Mouse (Mus musculus) midbrain, embryonic 15.5 days (tissue): Measurements from ENCODE around the gene Oas2. TPM values are rescaled to one million over a fixed set of nuclear protein-coding genes. Genes with fewer than 3 reads are reported as not detected.
A peak's percentile ranks its signal among the peaks of the same experiment; 100 is the strongest.

Experiments used
- ATAC-seq: fragments of 200-750 bp; cut with Nextera tagmentation; replicated peaks from 2 replicates; pipeline ENCODE4 v1.8.0; 2017; ENCODE audit warnings: moderate TSS enrichment
- H3K27ac ChIP-seq: fragments of 300-500 bp; sonication (generic); 2 replicates; pipeline ENCODE4 v1.5.1; 2015; ENCODE audit warnings: mild to moderate bottlenecking, inconsistent platforms
- H3K27me3 ChIP-seq: fragments of 300-500 bp; sonication (generic); replicated peaks from 2 replicates; pipeline ENCODE4 v1.6.1; 2015; ENCODE audit warnings: inconsistent platforms
- H3K36me3 ChIP-seq: fragments of 300-500 bp; sonication (generic); replicated peaks from 2 replicates; pipeline ENCODE4 v1.6.1; 2015; ENCODE audit warnings: inconsistent platforms
- H3K4me1 ChIP-seq: fragments of 300-500 bp; sonication (generic); 2 replicates; pipeline ENCODE4 v1.6.1; 2015; ENCODE audit warnings: inconsistent platforms
- H3K4me2 ChIP-seq: fragments of 300-500 bp; sonication (generic); 2 replicates; pipeline ENCODE4 v1.6.1; 2015; ENCODE audit warnings: inconsistent platforms, mild to moderate bottlenecking, moderate library complexity
- H3K4me3 ChIP-seq: fragments of 300-500 bp; sonication (generic); 2 replicates; pipeline ENCODE4 v1.5.1; 2015; ENCODE audit warnings: mild to moderate bottlenecking, inconsistent platforms
- H3K9ac ChIP-seq: fragments of 300-500 bp; sonication (generic); 2 replicates; pipeline ENCODE4 v1.6.1; 2015; ENCODE audit warnings: mild to moderate bottlenecking, inconsistent platforms
- H3K9me3 ChIP-seq: fragments of 300-500 bp; sonication (generic); 2 replicates; pipeline ENCODE4 v1.6.1; 2016; ENCODE audit warnings: inconsistent platforms
- WGBS: fragments of 180-500 bp; shearing (Covaris S2); methylation state at CpG from one replicate; pipeline ENCODE4 v1.1.7; 2015; ENCODE audit warnings: mixed read lengths; 5-methylcytosine and 5-hydroxymethylcytosine counted together
- polyA plus RNA-seq: library from polyadenylated mRNA; unstranded; fragments of >200 nt; fragmentation: Nextera tagmentation; extraction: Ambion mirVana; gene quantifications from 2 replicates; pipeline ENCODE4 v1.2.1, GENCODE M21; 2015

Oas2 gene
- polyA plus RNA-seq, 1 experiment from 2014 or later, result 0.43 TPM

DNA sequence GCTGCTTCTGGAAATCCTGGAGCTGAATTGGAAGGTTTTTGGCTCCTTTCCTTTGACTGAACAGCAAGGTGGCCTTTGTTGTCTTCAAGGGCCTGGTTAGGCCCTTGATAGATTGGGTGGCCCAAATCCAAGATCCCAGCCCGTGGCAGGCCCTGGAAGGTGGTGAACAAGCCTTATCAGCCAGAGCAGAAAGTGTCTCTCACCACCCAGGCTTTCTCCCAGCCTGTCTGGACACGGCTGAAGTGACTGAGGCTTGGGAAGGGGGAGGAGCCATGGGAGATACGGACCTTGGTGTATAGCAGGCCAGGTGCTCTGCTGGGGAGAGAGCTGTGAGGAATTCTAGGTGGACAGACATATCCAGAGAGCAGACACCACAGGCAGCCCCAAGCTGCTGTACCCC is 19.7 kb upstream of the Oas2 start:
- ATAC-seq, result no peak
- Histone ChIP-seq H3K4me2 (no peak overlapping the region), H3K4me1 (no peaks in the 10 kb centered on the region), H3K4me3 (no peak overlapping the region), H3K27me3 (no peaks in the 10 kb centered on the region), H3K27ac (no peak overlapping the region), H3K9me3 (no peaks in the 10 kb centered on the region), H3K36me3 (no peaks in the 10 kb centered on the region), H3K9ac (no peak overlapping the region)
- WGBS, result 70% methylated on average over 3 of the region's 3 CpGs

DNA sequence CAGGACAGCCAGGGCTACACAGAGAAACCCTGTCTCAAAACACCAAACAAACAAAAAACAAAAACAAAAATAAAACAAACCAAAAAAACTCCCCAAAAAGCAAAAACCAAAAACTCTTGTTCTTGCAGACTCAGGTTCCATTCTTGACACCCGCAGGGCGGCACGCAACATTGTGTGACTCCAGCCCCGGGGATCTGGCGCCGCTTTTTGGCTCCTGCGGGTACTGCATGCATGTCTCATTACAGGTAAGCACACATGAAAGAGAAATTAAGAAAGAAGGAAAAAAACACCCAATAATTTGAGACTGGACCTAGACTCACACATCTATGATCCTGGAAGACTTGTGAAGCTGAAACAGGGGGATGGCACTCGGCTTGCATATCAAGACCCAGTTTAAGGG is 15.4 kb upstream of the Oas2 start:
- no peak overlapping the region for H3K9ac ChIP-seq
- no peaks in the 10 kb centered on the region for H3K27me3 ChIP-seq
- H3K36me3 ChIP-seq, result no peaks in the 10 kb centered on the region
- no peak overlapping the region for H3K4me2 ChIP-seq
- no peak for ATAC-seq
- H3K4me3 ChIP-seq, result no peak overlapping the region
- H3K27ac ChIP-seq, result no peak overlapping the region
- no peaks in the 10 kb centered on the region for H3K9me3 ChIP-seq
- H3K4me1 ChIP-seq, result no peaks in the 10 kb centered on the region
- 72% methylated on average over 8 of the region's 8 CpGs for WGBS

- 0 out of 2 replicates have a peak overlapping the region, but pooled peaks have one; percentile 6 for H3K4me2 ChIP-seq
- H3K4me1 ChIP-seq, result no peaks in the 10 kb centered on the region
- no peak overlapping the region for H3K4me3 ChIP-seq
- H3K9ac ChIP-seq, result no peak overlapping the region
- H3K9me3 ChIP-seq, result no peaks in the 10 kb centered on the region
- WGBS, result 26% methylated on average over 6 of the region's 6 CpGs
- no peaks in the 10 kb centered on the region for H3K36me3 ChIP-seq
- no peaks in the 10 kb centered on the region for H3K27me3 ChIP-seq
- no peak overlapping the region for H3K27ac ChIP-seq
- ATAC-seq, result no peak
Measured at GRCm38 (mm10) chr5:120761901-120762300, 12.2 kb upstream of the Oas2 start.

DNA sequence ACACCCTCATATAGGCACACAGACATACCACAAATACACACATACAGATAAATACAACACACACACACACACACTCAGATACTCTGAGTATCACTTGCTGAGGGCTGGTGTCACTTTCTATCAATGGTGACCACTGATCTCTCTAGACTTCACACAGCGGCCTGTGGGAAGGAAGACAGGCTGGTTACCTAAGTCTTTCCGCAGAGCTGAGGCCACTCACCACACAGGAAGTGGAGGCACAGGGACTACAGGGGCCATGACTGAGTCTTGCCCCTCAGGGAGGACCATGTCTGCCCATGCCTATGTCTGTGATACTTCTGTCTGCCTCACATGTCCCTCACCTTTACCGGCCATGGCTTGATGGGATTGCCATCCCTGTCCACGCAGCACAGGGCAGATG is 4.6 kb upstream of the Oas2 start:
- WGBS, result 86% methylated on average over 4 of the region's 4 CpGs
- H3K4me2 ChIP-seq, result no peak overlapping the region
- no peaks in the 10 kb centered on the region for H3K27me3 ChIP-seq
- H3K36me3 ChIP-seq, result no peaks in the 10 kb centered on the region
- no peak for ATAC-seq
- H3K4me3 ChIP-seq, result no peak overlapping the region
- H3K27ac ChIP-seq, result no peak overlapping the region
- no peaks in the 10 kb centered on the region for H3K9me3 ChIP-seq
- no peak overlapping the region for H3K9ac ChIP-seq
- no peaks in the 10 kb centered on the region for H3K4me1 ChIP-seq

DNA sequence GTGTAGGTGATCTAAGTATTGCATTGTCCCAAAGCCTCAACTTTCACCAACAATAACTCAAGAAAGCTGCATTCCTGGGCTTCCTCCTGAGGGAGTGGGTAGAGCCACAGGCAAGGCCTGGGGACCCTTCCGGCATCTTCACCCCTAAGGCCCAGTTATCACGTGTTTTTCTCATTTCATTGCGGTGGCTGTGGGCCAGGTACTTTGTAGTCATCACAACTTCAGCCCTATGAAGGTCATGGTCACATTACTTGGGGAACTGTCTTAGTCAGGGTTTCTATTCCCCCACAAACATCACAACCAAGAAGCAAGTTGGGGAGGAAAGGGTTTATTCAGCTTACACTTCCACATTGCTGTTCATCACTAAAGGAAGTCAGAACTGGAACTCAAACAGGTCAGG is 3.1 kb upstream of the Oas2 start:
- Histone ChIP-seq H3K9ac (no peak overlapping the region), H3K4me3 (no peak overlapping the region), H3K4me2 (no peak overlapping the region), H3K27me3 (no peaks in the 10 kb centered on the region), H3K36me3 (no peaks in the 10 kb centered on the region), H3K9me3 (no peaks in the 10 kb centered on the region), H3K4me1 (no peaks in the 10 kb centered on the region), H3K27ac (no peak overlapping the region)
- ATAC-seq, result no peak
- 83% methylated on average over 3 of the region's 3 CpGs for WGBS

- Histone ChIP-seq H3K27me3 (no peaks in the 10 kb centered on the region), H3K36me3 (no peaks in the 10 kb centered on the region), H3K4me2 (no peak overlapping the region), H3K4me3 (no peak overlapping the region), H3K4me1 (no peaks in the 10 kb centered on the region), H3K9me3 (no peaks in the 10 kb centered on the region), H3K27ac (no peak overlapping the region), H3K9ac (no peak overlapping the region)
- no peak for ATAC-seq
- 69% methylated on average over 3 of the region's 3 CpGs for WGBS
Measured at GRCm38 (mm10) chr5:120751206-120751605, 1.6 kb upstream of the Oas2 start.

DNA sequence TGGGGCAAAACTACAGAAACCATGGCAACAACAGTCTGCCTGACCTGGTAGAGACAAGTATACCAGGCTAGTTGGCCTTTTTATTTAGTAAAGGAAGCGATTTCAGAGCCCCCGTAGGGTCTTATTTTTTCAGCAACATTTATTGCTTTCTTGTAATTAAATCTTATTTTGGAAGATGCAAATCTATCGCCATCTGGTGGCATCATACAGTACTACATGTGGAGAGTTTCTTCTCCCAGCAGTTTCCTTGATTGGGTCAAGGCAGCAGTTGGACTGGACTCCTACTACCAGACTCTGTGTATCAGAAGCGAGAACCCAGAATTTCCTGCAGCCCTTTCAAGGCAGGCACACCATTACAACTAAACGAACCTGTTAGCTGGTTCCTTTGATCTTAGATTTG is 3.2 kb downstream of the Oas2 start:
- H3K27me3 ChIP-seq, result 0 out of 2 replicates have a peak, but pooled peaks cover 3% of the 10 kb centered on the region
- no peak for ATAC-seq
- WGBS, result 9% methylated on average over 5 of the region's 5 CpGs
- no peak overlapping the region for H3K27ac ChIP-seq
- H3K36me3 ChIP-seq, result no peaks in the 10 kb centered on the region
- H3K9me3 ChIP-seq, result no peaks in the 10 kb centered on the region
- no peak overlapping the region for H3K9ac ChIP-seq
- no peaks in the 10 kb centered on the region for H3K4me1 ChIP-seq
- H3K4me3 ChIP-seq, result no peak overlapping the region
- no peak overlapping the region for H3K4me2 ChIP-seq

GRCm38 (mm10) chr5:120742125-120742524 is 7.5 kb downstream of the Oas2 start:
- Histone ChIP-seq H3K4me3 (no peak overlapping the region), H3K4me2 (no peak overlapping the region), H3K4me1 (no peaks in the 10 kb centered on the region), H3K27me3 (peaks cover 3% of the 10 kb centered on the region; the same call in 1 of the 2 replicates), H3K9ac (no peak overlapping the region), H3K36me3 (no peaks in the 10 kb centered on the region), H3K27ac (no peak overlapping the region), H3K9me3 (no peaks in the 10 kb centered on the region)
- 31% methylated on average over 4 of the region's 4 CpGs for WGBS
- no peak for ATAC-seq

- Histone ChIP-seq H3K4me3 (no peak overlapping the region), H3K4me1 (no peaks in the 10 kb centered on the region), H3K9ac (no peak overlapping the region), H3K9me3 (no peaks in the 10 kb centered on the region), H3K4me2 (no peak overlapping the region), H3K27ac (no peak overlapping the region), H3K27me3 (no peaks in the 10 kb centered on the region), H3K36me3 (no peaks in the 10 kb centered on the region)
- 58% methylated on average over 14 of the region's 14 CpGs for WGBS
- ATAC-seq, result no peak
Measured at GRCm38 (mm10) chr5:120734380-120734990, 15.2 kb downstream of the Oas2 start.

DNA sequence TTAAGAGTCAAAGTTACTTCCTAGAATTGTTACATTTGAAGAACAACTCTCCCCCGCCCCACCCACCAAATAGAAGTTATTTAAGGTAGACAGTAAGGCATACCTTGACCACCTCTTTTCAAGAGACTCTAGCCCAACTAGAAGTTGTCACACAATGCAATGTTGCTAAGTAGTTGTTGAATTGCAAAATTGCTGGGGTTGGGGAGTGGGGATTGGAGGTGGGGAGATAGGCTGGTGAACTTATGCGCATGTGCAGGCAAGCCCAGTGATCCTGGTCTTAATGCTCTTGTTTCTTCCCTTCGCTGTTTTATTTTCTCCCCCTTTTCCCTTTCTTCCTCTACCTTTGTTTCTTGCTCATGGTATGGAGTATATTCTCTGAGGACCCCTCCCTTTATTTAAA is 16.0 kb downstream of the Oas2 start:
- H3K4me1 ChIP-seq, result no peaks in the 10 kb centered on the region
- no peaks in the 10 kb centered on the region for H3K36me3 ChIP-seq
- no peaks in the 10 kb centered on the region for H3K27me3 ChIP-seq
- 92% methylated on average over 3 of the region's 3 CpGs for WGBS
- no peak overlapping the region for H3K4me3 ChIP-seq
- H3K9me3 ChIP-seq, result no peaks in the 10 kb centered on the region
- H3K27ac ChIP-seq, result no peak overlapping the region
- no peak for ATAC-seq
- no peak overlapping the region for H3K9ac ChIP-seq
- no peak overlapping the region for H3K4me2 ChIP-seq

DNA sequence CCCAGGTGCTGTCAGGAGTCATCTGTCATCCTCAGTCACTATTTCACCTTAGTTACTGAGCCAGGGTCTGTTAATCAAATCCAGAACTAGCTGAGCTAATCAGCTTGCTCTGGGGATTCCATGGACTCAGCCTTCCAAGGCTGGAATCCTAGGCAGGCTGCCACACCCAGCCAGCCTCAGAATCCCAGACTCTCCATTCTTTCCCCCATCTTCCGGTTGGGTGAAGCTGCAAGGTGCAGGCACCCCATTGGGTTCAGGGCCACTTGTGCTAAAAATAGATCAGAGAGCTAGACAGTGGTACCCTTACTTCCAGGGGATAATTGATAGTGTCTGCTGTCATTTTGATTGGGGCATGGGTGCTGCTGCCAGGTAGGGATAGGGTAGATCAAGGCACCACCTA is 16.9 kb downstream of the Oas2 start:
- Histone ChIP-seq H3K4me2 (no peak overlapping the region), H3K9me3 (no peaks in the 10 kb centered on the region), H3K27ac (no peak overlapping the region), H3K4me1 (no peaks in the 10 kb centered on the region), H3K4me3 (no peak overlapping the region), H3K36me3 (no peaks in the 10 kb centered on the region), H3K27me3 (no peaks in the 10 kb centered on the region), H3K9ac (no peak overlapping the region)
- ATAC-seq, result no peak
- 83% methylated on average over 1 of the region's 1 CpGs for WGBS

DNA sequence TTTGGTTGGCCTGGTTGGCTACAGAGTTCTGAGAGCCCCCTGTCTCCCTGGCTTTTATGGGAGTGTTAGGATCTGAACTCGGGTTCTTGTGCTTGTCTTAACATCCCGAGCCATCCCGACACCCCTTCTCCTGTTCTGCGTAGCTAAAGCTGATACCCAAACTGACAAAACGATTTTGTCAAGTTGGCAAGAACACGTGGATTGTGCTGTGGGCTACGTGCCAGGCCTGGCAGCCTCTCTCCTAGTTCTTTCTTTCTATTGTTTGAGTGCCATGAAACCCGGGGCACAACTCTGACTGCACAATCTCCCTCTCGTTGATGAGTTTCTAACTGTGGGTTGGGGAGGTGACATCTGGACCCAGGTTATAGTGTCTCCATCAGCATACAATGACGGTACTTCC is 20.3 kb downstream of the Oas2 start:
- Histone ChIP-seq H3K9me3 (no peaks in the 10 kb centered on the region), H3K27ac (no peak overlapping the region), H3K9ac (no peak overlapping the region), H3K27me3 (no peaks in the 10 kb centered on the region), H3K4me2 (no peak overlapping the region), H3K36me3 (no peaks in the 10 kb centered on the region), H3K4me1 (no peaks in the 10 kb centered on the region), H3K4me3 (no peak overlapping the region)
- no peak for ATAC-seq
- WGBS, result 61% methylated on average over 10 of the region's 10 CpGs

GRCm38 (mm10) chr5:120725811-120726455 is 23.7 kb downstream of the Oas2 start:
- no peak overlapping the region for H3K9ac ChIP-seq
- H3K4me1 ChIP-seq, result no peaks in the 10 kb centered on the region
- no peak for ATAC-seq
- H3K4me3 ChIP-seq, result no peak overlapping the region
- no peaks in the 10 kb centered on the region; the same call in 1 of the 2 replicates for H3K9me3 ChIP-seq
- H3K27ac ChIP-seq, result no peak overlapping the region
- H3K27me3 ChIP-seq, result no peaks in the 10 kb centered on the region
- 63% methylated on average over 12 of the region's 12 CpGs for WGBS
- H3K36me3 ChIP-seq, result no peaks in the 10 kb centered on the region
- H3K4me2 ChIP-seq, result no peak overlapping the region
